Mouse (Mus musculus): Measurements from ENCODE around the gene Slc44a5. TPM values are rescaled to one million over a fixed set of nuclear protein-coding genes. Genes with fewer than 3 reads are reported as not detected.
A peak's percentile ranks its signal among the peaks of the same experiment; 100 is the strongest.
"Not testable (repeated sequence)": the region's sequence is repeated elsewhere in the genome, so short reads cannot be mapped to it uniquely, and the experiment has no call there.

Gene Slc44a5
- total RNA-seq, 2 experiments from 2014 or later, result 0.47 to 0.53 TPM

GRCm38 (mm10) chr3:153961632-153962389 lies 11.4 kb upstream of the Slc44a5 start:
- no peak for DNase-seq
- intact Hi-C loops (cut with DNase I; ENCODE audit: low total_unique reads), result loop anchor here (5.0 kb wide), 1 partner anchor 260 kb away; no protein-coding TSS in a partner anchor

- intact Hi-C loops (cut with DNase I; ENCODE audit: low total_unique reads), result no loop called here
- DNase-seq, result no peak
Observed at GRCm38 (mm10) chr3:153967447-153967846, 5.8 kb upstream of the Slc44a5 start.

- intact Hi-C loops (cut with DNase I; ENCODE audit: low total_unique reads), result no loop called here
- peak; percentile 23 for DNase-seq
Observed at GRCm38 (mm10) chr3:153968549-153968948, 4.7 kb upstream of the Slc44a5 start.

- intact Hi-C loops (cut with DNase I; ENCODE audit: low total_unique reads), result no loop called here
Observed at GRCm38 (mm10) chr3:153969451-153969850, 3.8 kb upstream of the Slc44a5 start.

GRCm38 (mm10) chr3:153973949-153974760 lies 919 bp downstream of the Slc44a5 start:
- DNase-seq, result no peak
- intact Hi-C loops (cut with DNase I; ENCODE audit: low total_unique reads), result no loop called here

More at GRCm38 (mm10) chr3:153969451-153969850, 3.8 kb upstream of the Slc44a5 start:
- DNase-seq, result no peak

GRCm38 (mm10) chr3:153975060-153975459 lies 1.8 kb downstream of the Slc44a5 start:
- intact Hi-C loops (cut with DNase I; ENCODE audit: low total_unique reads), result no loop called here

GRCm38 (mm10) chr3:153975791-153976190 lies 2.6 kb downstream of the Slc44a5 start:
- intact Hi-C loops (cut with DNase I; ENCODE audit: low total_unique reads), result no loop called here

More at GRCm38 (mm10) chr3:153975060-153975459, 1.8 kb downstream of the Slc44a5 start:
- no peak for DNase-seq

GRCm38 (mm10) chr3:153980611-153981010 lies 7.4 kb downstream of the Slc44a5 start:
- intact Hi-C loops (cut with DNase I; ENCODE audit: low total_unique reads), result loop anchor here (5.0 kb wide), 1 partner anchor 247 kb away; no protein-coding TSS in a partner anchor
- no peak for DNase-seq

More at GRCm38 (mm10) chr3:153975791-153976190, 2.6 kb downstream of the Slc44a5 start:
- DNase-seq, result no peak

- intact Hi-C loops (cut with DNase I; ENCODE audit: low total_unique reads), result loop anchor here (5.0 kb wide), 1 partner anchor 243 kb away; no protein-coding TSS in a partner anchor
- DNase-seq, result no peak
Observed at GRCm38 (mm10) chr3:153984428-153985340, 11.4 kb downstream of the Slc44a5 start.

GRCm38 (mm10) chr3:153999797-154000528 lies 26.7 kb downstream of the Slc44a5 start:
- DNase-seq, result no peak
- intact Hi-C loops (cut with DNase I; ENCODE audit: low total_unique reads), result no loop called here

- no peak for DNase-seq
- intact Hi-C loops (cut with DNase I; ENCODE audit: low total_unique reads), result no loop called here
Observed at GRCm38 (mm10) chr3:154001348-154001747, 28.1 kb downstream of the Slc44a5 start.

GRCm38 (mm10) chr3:154046876-154047275 lies 73.6 kb downstream of the Slc44a5 start:
- intact Hi-C loops (cut with DNase I; ENCODE audit: low total_unique reads), result no loop called here
- no peak for DNase-seq

GRCm38 (mm10) chr3:154053331-154053730 lies 80.1 kb downstream of the Slc44a5 start:
- intact Hi-C loops (cut with DNase I; ENCODE audit: low total_unique reads), result no loop called here
- no peak for DNase-seq

- intact Hi-C loops (cut with DNase I; ENCODE audit: low total_unique reads), result no loop called here
- no peak for DNase-seq
Observed at GRCm38 (mm10) chr3:154057464-154057863, 84.2 kb downstream of the Slc44a5 start.

- no peak for DNase-seq
- intact Hi-C loops (cut with DNase I; ENCODE audit: low total_unique reads), result no loop called here
Observed at GRCm38 (mm10) chr3:154058200-154058599, 85.0 kb downstream of the Slc44a5 start.

GRCm38 (mm10) chr3:154071989-154072388 lies 98.8 kb downstream of the Slc44a5 start:
- DNase-seq; intact Hi-C loops (cut with DNase I; ENCODE audit: low total_unique reads): not testable (repeated sequence)

GRCm38 (mm10) chr3:154075749-154076148 lies 102.5 kb downstream of the Slc44a5 start:
- intact Hi-C loops (cut with DNase I; ENCODE audit: low total_unique reads), result no loop called here
- no peak for DNase-seq

GRCm38 (mm10) chr3:154081687-154082086 lies 108.5 kb downstream of the Slc44a5 start:
- intact Hi-C loops (cut with DNase I; ENCODE audit: low total_unique reads), result no loop called here
- DNase-seq, result no peak

GRCm38 (mm10) chr3:154082241-154082640 lies 109.0 kb downstream of the Slc44a5 start:
- no peak for DNase-seq
- intact Hi-C loops (cut with DNase I; ENCODE audit: low total_unique reads), result no loop called here

Data from gastrocnemius, postnatal 14 days (tissue).